Mouse (Mus musculus) adrenal gland, adult 10 weeks (tissue): ENCODE results near the gene Itprid1. TPM values are rescaled to one million over a fixed set of nuclear protein-coding genes. Genes with fewer than 3 reads are reported as not detected.

Experiments
- polyA plus RNA-seq: library from polyadenylated mRNA; stranded (reverse); fragments of 350-450 nt; fragmentation: Illumina TruSeq; extraction: RNeasy Lipid Tissue Mini Kit (QIAGEN cat#74804); gene quantifications from one replicate; pipeline ENCODE4 v1.2.3, GENCODE M21; 2014; ENCODE audit warnings: low read depth, low replicate concordance

The Itprid1 gene
- polyA plus RNA-seq: 0.52 TPM

GRCm38 (mm10) chr6:55836650-55837320, at the start of gene Itprid1:
TSS of gene Itprid1 (plus strand) at chr6:55836895.

GRCm38 (mm10) chr6:56017291-56017994, 180.7 kb downstream of the Itprid1 start, which contains the start of gene Ppp1r17:
TSS of gene Ppp1r17 (plus strand) at chr6:56017497.

Other genes with a start within 250 kb of the Itprid1 start
- not detected for gene Neurod6, start 155.6 kb upstream of the Itprid1 start, polyA plus RNA-seq
- 14.3 TPM for gene Ppp1r17, start 180.6 kb downstream of the Itprid1 start, polyA plus RNA-seq